Mouse (Mus musculus) gastrocnemius, adult 18-20 months (tissue): ENCODE measurements at regions not wholly inside any gene's neighbourhood (a gene's known extent, or its start where the extent isn't known, plus 50 kb on each side); places are given as distances from the start of the nearest gene placed in this dataset.

Source experiments
- DNase-seq: peaks from one replicate; pipeline ENCODE4 v3.0.0; 2021; ENCODE audit warnings: low spot score

- DNase-seq, result no peak
Observed at GRCm38 (mm10) chr3:118248768-118249167, 313.2 kb upstream of the Dpyd start.

GRCm38 (mm10) chr3:118275917-118276316 lies 286.0 kb upstream of the Dpyd start:
- DNase-seq, result no peak

DNA sequence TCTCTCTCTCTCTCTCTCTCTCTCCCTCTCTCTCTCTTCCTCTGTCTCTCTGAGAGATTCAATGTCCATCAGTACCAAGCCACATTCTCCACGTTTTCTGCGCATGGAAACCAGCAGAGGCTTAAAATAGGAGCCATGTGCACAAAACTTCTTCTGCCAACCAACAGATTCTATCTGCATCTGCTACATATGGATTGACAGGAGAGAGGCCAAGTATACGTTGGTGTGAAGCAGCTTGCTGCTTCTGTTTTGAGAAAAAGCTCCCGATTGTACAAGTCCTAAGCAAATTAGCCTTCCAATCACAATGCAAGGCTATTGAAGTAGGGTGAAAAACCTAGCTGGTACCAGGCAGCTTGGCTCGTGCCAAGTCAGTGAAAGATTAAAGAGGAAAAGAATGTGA lies 283.7 kb upstream of the Dpyd start:
- no peak for DNase-seq

DNA sequence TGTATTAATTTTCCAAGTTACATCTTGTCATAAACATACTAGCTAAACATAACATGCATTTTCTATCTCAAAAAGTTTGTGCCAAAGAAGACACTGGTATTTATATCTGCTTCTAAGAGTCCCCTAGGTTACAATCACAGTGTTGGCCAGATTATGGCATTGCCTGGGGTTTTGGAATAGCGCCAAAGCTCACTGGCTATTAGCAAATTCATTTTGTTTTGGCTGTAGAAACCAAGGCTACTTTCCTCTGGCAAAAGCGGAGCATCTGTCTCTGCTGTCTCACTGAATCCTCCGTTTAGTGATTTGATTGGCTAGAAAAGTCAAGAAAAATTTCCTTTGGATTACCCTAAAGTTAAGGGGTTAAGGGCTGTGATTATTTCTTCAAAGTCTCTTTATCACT lies 275.0 kb upstream of the Dpyd start:
- DNase-seq, result peak; percentile 1

DNA sequence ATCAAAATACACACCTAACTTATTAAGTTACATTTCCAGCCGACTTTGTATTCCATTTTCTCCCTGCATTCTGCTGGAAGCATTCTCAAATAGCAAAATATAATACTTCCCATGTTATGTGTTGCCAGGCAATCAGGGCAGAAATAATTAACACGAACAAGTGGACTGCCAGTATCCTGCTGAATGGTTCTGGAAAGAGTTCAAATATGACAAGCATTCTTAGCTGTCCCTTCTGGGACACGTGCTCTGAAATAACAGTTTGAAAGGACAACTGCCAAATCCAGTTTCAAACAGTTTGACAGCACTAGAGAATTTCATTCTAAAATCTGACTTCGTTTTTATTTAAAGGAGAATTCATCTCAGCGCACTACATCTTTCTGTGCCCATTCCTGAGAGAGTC lies 236.8 kb upstream of the Dpyd start:
- no peak for DNase-seq

DNA sequence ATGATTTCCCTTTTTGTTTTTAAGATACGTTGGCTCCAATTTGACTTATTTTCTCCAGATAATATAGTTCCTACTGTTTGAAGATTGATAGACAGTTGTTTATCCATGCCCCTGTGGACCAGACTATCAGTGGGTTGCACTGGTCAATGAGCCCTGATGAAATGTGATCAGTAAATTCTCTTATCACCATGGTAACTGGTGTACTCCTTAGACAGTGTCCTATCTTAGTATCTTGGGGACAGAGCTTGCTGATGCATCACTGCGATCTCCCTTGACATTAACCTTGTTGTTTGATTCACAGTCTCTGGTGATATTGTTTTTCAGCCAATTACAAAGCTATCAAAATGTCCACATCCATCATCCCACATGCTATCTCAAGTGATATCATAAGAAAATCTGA lies 233.7 kb upstream of the Dpyd start:
- no peak for DNase-seq

- DNase-seq, result no peak
Observed at GRCm38 (mm10) chr3:118329132-118329674, 232.7 kb upstream of the Dpyd start.

GRCm38 (mm10) chr3:118331559-118331958 lies 230.4 kb upstream of the Dpyd start:
- no peak for DNase-seq

DNA sequence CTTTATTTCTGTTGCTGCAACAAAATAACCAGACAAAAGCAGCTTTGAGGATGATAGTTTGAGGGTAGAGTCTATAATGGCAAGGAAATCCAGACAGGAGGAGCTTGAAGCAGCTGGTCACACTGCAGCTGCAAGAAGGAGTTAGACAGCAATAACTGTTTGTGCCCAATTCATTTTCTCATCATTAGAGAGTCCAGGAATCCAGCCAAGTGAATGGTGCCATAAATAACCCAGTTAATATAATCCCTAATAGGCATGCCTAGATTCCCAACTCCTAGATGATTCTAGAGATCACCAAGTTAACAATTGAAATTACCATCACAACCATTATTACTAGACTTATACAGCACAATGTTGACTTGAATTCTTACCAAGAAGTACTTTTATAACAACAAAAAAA lies 223.2 kb upstream of the Dpyd start:
- no peak for DNase-seq

DNA sequence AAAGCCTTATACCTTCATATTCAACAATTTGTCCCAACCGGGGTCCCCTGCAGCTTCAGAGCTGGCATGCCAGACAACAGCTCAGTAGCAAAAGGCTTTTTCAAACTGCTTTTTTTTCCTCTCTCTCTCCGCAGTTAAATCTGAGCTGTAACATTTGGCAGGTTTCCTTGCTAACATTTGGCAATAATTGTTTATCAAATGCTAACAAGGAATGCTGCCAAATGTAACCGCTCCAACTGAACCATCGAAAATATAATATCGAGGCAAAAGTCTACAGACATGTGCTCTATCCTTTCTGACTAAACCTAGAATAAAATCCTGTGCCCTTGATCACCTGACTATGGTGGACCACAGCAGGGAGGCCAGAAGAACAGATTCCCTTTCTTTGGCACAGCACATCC lies 200.2 kb upstream of the Dpyd start:
- no peak for DNase-seq
